Mouse (Mus musculus) midbrain, embryonic 15.5 days (tissue): ENCODE results near the gene Olfr1513. TPM values are rescaled to one million over a fixed set of nuclear protein-coding genes. Genes with fewer than 3 reads are reported as not detected.
"Not testable (repeated sequence)": the region's sequence is repeated elsewhere in the genome, so short reads cannot be mapped to it uniquely, and the experiment has no call there.

Experiments used
- ATAC-seq: fragments of 200-750 bp; cut with Nextera tagmentation; replicated peaks from 2 replicates; pipeline ENCODE4 v1.8.0; 2017; ENCODE audit warnings: moderate TSS enrichment
- H3K27ac ChIP-seq: fragments of 300-500 bp; sonication (generic); 2 replicates; pipeline ENCODE4 v1.5.1; 2015; ENCODE audit warnings: mild to moderate bottlenecking, inconsistent platforms
- H3K27me3 ChIP-seq: fragments of 300-500 bp; sonication (generic); replicated peaks from 2 replicates; pipeline ENCODE4 v1.6.1; 2015; ENCODE audit warnings: inconsistent platforms
- H3K36me3 ChIP-seq: fragments of 300-500 bp; sonication (generic); replicated peaks from 2 replicates; pipeline ENCODE4 v1.6.1; 2015; ENCODE audit warnings: inconsistent platforms
- H3K4me1 ChIP-seq: fragments of 300-500 bp; sonication (generic); 2 replicates; pipeline ENCODE4 v1.6.1; 2015; ENCODE audit warnings: inconsistent platforms
- H3K4me2 ChIP-seq: fragments of 300-500 bp; sonication (generic); 2 replicates; pipeline ENCODE4 v1.6.1; 2015; ENCODE audit warnings: inconsistent platforms, mild to moderate bottlenecking, moderate library complexity
- H3K4me3 ChIP-seq: fragments of 300-500 bp; sonication (generic); 2 replicates; pipeline ENCODE4 v1.5.1; 2015; ENCODE audit warnings: mild to moderate bottlenecking, inconsistent platforms
- H3K9ac ChIP-seq: fragments of 300-500 bp; sonication (generic); 2 replicates; pipeline ENCODE4 v1.6.1; 2015; ENCODE audit warnings: mild to moderate bottlenecking, inconsistent platforms
- H3K9me3 ChIP-seq: fragments of 300-500 bp; sonication (generic); 2 replicates; pipeline ENCODE4 v1.6.1; 2016; ENCODE audit warnings: inconsistent platforms
- WGBS: fragments of 180-500 bp; shearing (Covaris S2); methylation state at CpG from one replicate; pipeline ENCODE4 v1.1.7; 2015; ENCODE audit warnings: mixed read lengths; 5-methylcytosine and 5-hydroxymethylcytosine counted together
- polyA plus RNA-seq: library from polyadenylated mRNA; unstranded; fragments of >200 nt; fragmentation: Nextera tagmentation; extraction: Ambion mirVana; gene quantifications from 2 replicates; pipeline ENCODE4 v1.2.1, GENCODE M21; 2015

The Olfr1513 gene
- polyA plus RNA-seq, 1 experiment from 2014 or later: not detected

DNA sequence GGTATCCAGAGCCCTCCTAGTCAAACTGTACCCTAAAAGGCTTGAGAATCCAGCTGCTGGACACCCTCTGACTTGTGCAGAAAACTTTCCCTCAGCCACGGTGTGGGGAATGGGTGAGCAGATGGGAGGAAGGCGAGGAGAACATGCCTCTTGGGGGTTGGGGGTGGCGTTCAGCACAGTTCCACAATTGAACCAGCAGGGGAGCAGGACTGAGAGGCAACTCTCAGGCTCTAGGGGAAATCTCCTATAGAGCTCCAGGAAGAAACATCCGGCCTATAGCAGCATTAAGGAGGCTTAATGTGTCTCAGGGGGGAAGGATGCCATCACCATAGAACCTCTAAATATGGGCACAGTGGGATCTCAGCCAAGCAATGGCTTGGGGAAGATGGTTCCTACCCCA lies 30.3 kb downstream of the Olfr1513 start:
- H3K27ac ChIP-seq: 0 out of 2 replicates have a peak overlapping the region, but pooled peaks have one; percentile 20
- peak overlapping the region; percentile 45; the same call in 1 of the 2 replicates for H3K4me3 ChIP-seq
- H3K9ac ChIP-seq: no peak overlapping the region

GRCm38 (mm10) chr14:52319361-52319760 lies 36.8 kb downstream of the Olfr1513 start:
- WGBS: 66% methylated on average over 6 of the region's 6 CpGs
- H3K27ac ChIP-seq: no peak overlapping the region

More for the DNA sequence above, 30.3 kb downstream of the Olfr1513 start:
- Histone ChIP-seq H3K9me3 (no peaks in the 10 kb centered on the region), H3K27me3 (no peaks in the 10 kb centered on the region), H3K36me3 (no peaks in the 10 kb centered on the region), H3K4me2 (peak overlapping the region; percentile 93), H3K4me1 (peaks cover 23% of the 10 kb centered on the region)
- WGBS: 1% methylated on average over 4 of the region's 4 CpGs
- no peak for ATAC-seq

GRCm38 (mm10) chr14:52316441-52317225 lies 39.6 kb downstream of the Olfr1513 start:
- H3K4me2 ChIP-seq: peak overlapping the region; percentile 78
- H3K9ac ChIP-seq: peak overlapping the region; percentile 96
- peaks cover 46% of the 10 kb centered on the region for H3K4me1 ChIP-seq
- H3K9me3 ChIP-seq: no peaks in the 10 kb centered on the region
- H3K36me3 ChIP-seq: peaks cover 16% of the 10 kb centered on the region
- 1% methylated on average over 16 of the region's 16 CpGs for WGBS
- peak overlapping the region; percentile 96 for H3K27ac ChIP-seq
- peak overlapping the region; percentile 87 for H3K4me3 ChIP-seq
- ATAC-seq: peak; percentile 86
- no peaks in the 10 kb centered on the region for H3K27me3 ChIP-seq

More at GRCm38 (mm10) chr14:52319361-52319760, 36.8 kb downstream of the Olfr1513 start:
- H3K36me3 ChIP-seq: no peaks in the 10 kb centered on the region
- no peak overlapping the region for H3K4me2 ChIP-seq
- no peak overlapping the region for H3K9ac ChIP-seq
- peaks cover 19% of the 10 kb centered on the region for H3K4me1 ChIP-seq
- H3K27me3 ChIP-seq: no peaks in the 10 kb centered on the region
- no peak overlapping the region for H3K4me3 ChIP-seq
- no peak for ATAC-seq
- H3K9me3 ChIP-seq: no peaks in the 10 kb centered on the region

GRCm38 (mm10) chr14:52315792-52316440 lies 40.3 kb downstream of the Olfr1513 start:
- Histone ChIP-seq H3K9me3 (no peaks in the 10 kb centered on the region), H3K9ac (peak overlapping the region; percentile 96), H3K4me2 (peak overlapping the region; percentile 78), H3K4me3 (peak overlapping the region; percentile 87), H3K36me3 (peaks cover 16% of the 10 kb centered on the region), H3K4me1 (peaks cover 53% of the 10 kb centered on the region), H3K27ac (peak overlapping the region; percentile 96), H3K27me3 (no peaks in the 10 kb centered on the region)
- peak; percentile 88 for ATAC-seq
- 0% methylated on average over 31 of the region's 41 CpGs for whole genome bisulfite sequencing

DNA sequence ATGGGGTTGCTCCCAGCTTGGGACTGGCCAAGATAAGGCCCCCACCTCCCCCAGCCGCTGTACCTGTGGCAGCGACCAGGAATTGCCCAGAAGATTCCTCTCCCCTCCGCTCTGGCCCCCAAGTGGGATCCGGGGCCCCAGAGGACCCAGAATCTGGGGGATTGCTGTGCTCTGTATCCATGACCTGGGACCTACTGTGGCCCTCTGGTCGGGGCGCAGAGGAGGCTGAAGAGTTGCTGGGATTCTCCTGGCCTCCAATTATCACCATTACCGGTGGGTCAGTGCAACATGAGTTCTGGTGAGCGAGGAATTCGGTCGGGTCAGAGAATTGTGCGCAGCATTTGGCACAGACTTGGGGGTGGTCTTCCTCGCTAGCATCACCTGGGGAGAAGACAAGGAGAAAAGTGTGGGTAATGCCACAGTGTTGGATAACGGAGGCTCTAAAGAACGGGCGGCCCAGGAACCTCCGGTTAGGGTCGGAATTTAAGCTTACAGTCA lies 40.9 kb downstream of the Olfr1513 start:
- 10% methylated on average over 17 of the region's 17 CpGs for WGBS
- H3K4me1 ChIP-seq: peaks cover 57% of the 10 kb centered on the region
- H3K9me3 ChIP-seq: no peaks in the 10 kb centered on the region
- H3K27ac ChIP-seq: peak overlapping the region; percentile 96
- H3K9ac ChIP-seq: peak overlapping the region; percentile 96
- H3K4me2 ChIP-seq: peak overlapping the region; percentile 78
- peak overlapping the region; percentile 87 for H3K4me3 ChIP-seq
- peak; percentile 19 for ATAC-seq
- no peaks in the 10 kb centered on the region for H3K27me3 ChIP-seq
- peaks cover 16% of the 10 kb centered on the region for H3K36me3 ChIP-seq

DNA sequence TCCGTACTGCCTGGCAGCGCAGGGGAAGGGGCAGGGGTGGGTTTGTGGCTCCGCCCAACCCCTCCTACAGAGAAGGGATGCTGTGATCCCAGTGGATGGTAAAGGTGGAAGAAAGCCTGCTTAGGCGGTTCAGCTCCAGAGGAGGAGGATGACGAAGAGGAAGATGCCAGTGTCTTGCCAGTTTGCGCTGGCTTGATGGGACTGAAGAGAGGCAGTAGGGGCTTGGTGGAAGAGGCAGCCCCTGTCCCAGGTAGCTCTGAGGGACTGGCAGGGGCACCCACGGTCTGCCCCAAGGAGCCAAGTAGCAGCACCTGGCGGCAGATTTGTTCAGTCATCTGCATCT lies 41.4 kb downstream of the Olfr1513 start:
- Histone ChIP-seq H3K9ac (peak overlapping the region; percentile 96), H3K27ac (0 out of 2 replicates have a peak overlapping the region, but pooled peaks have one; percentile 96), H3K27me3 (no peaks in the 10 kb centered on the region), H3K36me3 (peaks cover 16% of the 10 kb centered on the region), H3K4me1 (peaks cover 57% of the 10 kb centered on the region), H3K4me3 (peak overlapping the region; percentile 87), H3K4me2 (peak overlapping the region; percentile 78), H3K9me3 (no peaks in the 10 kb centered on the region)
- no peak for ATAC-seq
- 36% methylated on average over 8 of the region's 8 CpGs for WGBS

- Histone ChIP-seq H3K27me3 (no peaks in the 10 kb centered on the region), H3K9me3 (no peaks in the 10 kb centered on the region), H3K9ac (0 out of 2 replicates have a peak overlapping the region, but pooled peaks have one; percentile 96), H3K27ac (no peak overlapping the region), H3K36me3 (peaks cover 16% of the 10 kb centered on the region), H3K4me2 (peak overlapping the region; percentile 78), H3K4me3 (peak overlapping the region; percentile 87), H3K4me1 (peaks cover 57% of the 10 kb centered on the region)
- 81% methylated on average over 26 of the region's 26 CpGs for WGBS
- no peak for ATAC-seq
Observed at GRCm38 (mm10) chr14:52313931-52314807, 42.0 kb downstream of the Olfr1513 start.

- no peaks in the 10 kb centered on the region for H3K27me3 ChIP-seq
- ATAC-seq: no peak
- H3K9me3 ChIP-seq: no peaks in the 10 kb centered on the region
- no peak overlapping the region for H3K4me3 ChIP-seq
- H3K4me1 ChIP-seq: peaks cover 49% of the 10 kb centered on the region
- 91% methylated on average over 2 of the region's 2 CpGs for WGBS
- H3K36me3 ChIP-seq: peaks cover 16% of the 10 kb centered on the region
- no peak overlapping the region for H3K27ac ChIP-seq
- H3K4me2 ChIP-seq: 0 out of 2 replicates have a peak overlapping the region, but pooled peaks have one; percentile 15
- no peak overlapping the region for H3K9ac ChIP-seq
Observed at GRCm38 (mm10) chr14:52310906-52311305, 45.3 kb downstream of the Olfr1513 start.

DNA sequence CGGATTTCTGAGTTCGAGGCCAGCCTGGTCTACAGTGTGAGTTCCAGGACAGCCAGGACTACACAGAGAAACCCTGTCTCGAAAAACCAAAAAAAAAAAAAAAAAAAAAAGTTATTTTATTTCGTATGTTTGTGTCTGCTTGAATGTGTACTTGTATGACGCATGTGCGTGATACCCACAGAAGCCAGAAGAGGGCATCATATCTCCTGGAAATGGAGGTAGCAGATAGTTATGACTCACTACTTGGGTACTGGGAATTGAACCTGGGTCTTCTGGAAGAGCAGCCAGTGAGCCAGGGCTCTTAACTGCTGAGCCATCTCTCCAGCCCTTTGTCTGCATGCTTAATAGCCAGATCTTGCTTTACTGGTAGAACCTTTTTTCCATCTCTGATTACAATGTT lies 45.9 kb downstream of the Olfr1513 start:
- Histone ChIP-seq H3K4me1 (peaks cover 48% of the 10 kb centered on the region), H3K36me3 (peaks cover 16% of the 10 kb centered on the region)
- not testable (repeated sequence) for H3K27ac ChIP-seq, H3K4me2 ChIP-seq, H3K4me3 ChIP-seq, ATAC-seq, H3K27me3 ChIP-seq, H3K9ac ChIP-seq, H3K9me3 ChIP-seq
- WGBS: 97% methylated on average over 6 of the region's 6 CpGs

DNA sequence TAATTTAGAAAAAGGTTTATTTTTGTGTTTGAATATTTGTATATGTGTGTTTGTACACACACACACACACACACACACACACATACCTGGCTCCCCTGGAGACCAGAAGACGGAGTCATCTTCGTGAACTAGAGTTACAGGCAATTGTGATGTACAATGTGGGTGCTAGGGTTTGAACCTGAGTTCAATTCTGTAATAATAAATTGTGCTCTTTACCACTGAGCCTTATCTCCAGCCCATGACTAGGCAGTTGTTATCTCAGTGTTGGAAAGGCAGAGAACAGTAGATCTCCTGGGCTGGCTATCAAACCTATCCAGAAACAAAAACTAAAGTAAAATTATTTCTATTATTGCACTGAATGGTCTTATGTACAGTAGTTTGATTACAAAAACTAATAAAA lies 50.1 kb downstream of the Olfr1513 start:
- peak overlapping the region; percentile 93; the same call in 1 of the 2 replicates for H3K27ac ChIP-seq
- WGBS: 94% methylated on average over 2 of the region's 2 CpGs
- no peak for ATAC-seq

GRCm38 (mm10) chr14:52304644-52305271 lies 51.5 kb downstream of the Olfr1513 start, which contains the start of gene Mettl3:
Mettl3 (minus strand) TSS chr14:52305128.
- no peaks in the 10 kb centered on the region for H3K9me3 ChIP-seq
- H3K27ac ChIP-seq: peak within 1 kb of the TSS; percentile 93
- peaks cover 12% of the 10 kb centered on the region for H3K4me1 ChIP-seq
- H3K27me3 ChIP-seq: no peaks in the 10 kb centered on the region
- H3K4me2 ChIP-seq: peak within 1 kb of the TSS; percentile 58
- H3K36me3 ChIP-seq: peaks cover 5% of the 10 kb centered on the region
- H3K4me3 ChIP-seq: peak within 1 kb of the TSS; percentile 78
- WGBS: under 1% methylated on average over 46 of the region's 46 CpGs
- peak; percentile 96 for ATAC-seq
- H3K9ac ChIP-seq: peak within 1 kb of the TSS; percentile 71

More for the DNA sequence above, 50.1 kb downstream of the Olfr1513 start:
- Histone ChIP-seq H3K4me3 (no peak overlapping the region), H3K4me1 (peaks cover 18% of the 10 kb centered on the region), H3K9ac (no peak overlapping the region), H3K9me3 (no peaks in the 10 kb centered on the region), H3K4me2 (no peak overlapping the region), H3K27me3 (no peaks in the 10 kb centered on the region), H3K36me3 (no peaks in the 10 kb centered on the region)
